Mouse (Mus musculus) CH12.LX (cell line): ENCODE measurements at regions not wholly inside any gene's neighbourhood (a gene's known extent, or its start where the extent isn't known, plus 50 kb on each side); places are given as distances from the start of the nearest gene placed in this dataset.

Experiments
- DNase-seq: peaks from one replicate; pipeline ENCODE4 v3.0.0-alpha.2; 2013; ENCODE audit errors: extremely low read depth
- H3K27ac ChIP-seq: 2 replicates; pipeline ENCODE4 v1.5.1; 2012; ENCODE audit warnings: low read depth, mild to moderate bottlenecking, control low read depth, moderate library complexity; ENCODE audit not compliant: insufficient read depth
- H3K27me3 ChIP-seq: replicated peaks from 2 replicates; pipeline ENCODE3; 2012; ENCODE audit warnings: inconsistent platforms
- H3K36me3 ChIP-seq, 2 experiments: replicated peaks in 1 of 2; 2 replicates each; pipeline versions ENCODE3 to v1.6.1; 2012; ENCODE audit warnings: inconsistent platforms in 1 of 2, low read length in 1 of 2, mild to moderate bottlenecking in 1 of 2, mixed read lengths in 1 of 2, moderate library complexity in 1 of 2; ENCODE audit not compliant: control insufficient read depth in 1 of 2, insufficient read depth in 1 of 2
- H3K4me1 ChIP-seq, 2 experiments: 2 replicates each; pipeline ENCODE4 v1.6.1; 2012; ENCODE audit warnings: inconsistent platforms in 1 of 2, moderate library complexity in 1 of 2; ENCODE audit not compliant: insufficient read depth in 2 of 2, control insufficient read depth in 1 of 2
- H3K4me2 ChIP-seq: 2 replicates; pipeline ENCODE4 v1.6.1; 2012; ENCODE audit warnings: low read depth, mild to moderate bottlenecking, control low read depth; ENCODE audit not compliant: poor library complexity, insufficient read depth, severe bottlenecking
- H3K4me3 ChIP-seq, 3 experiments: fragments of 150-350 bp in 1 of 3; sonication (generic) in 1 of 3; replicated peaks in 1 of 3; 2 replicates each; pipeline versions ENCODE3 to v1.5.1; 2011 to 2012; ENCODE audit warnings: low read depth in 2 of 3, low read length in 2 of 3, mild to moderate bottlenecking in 2 of 3, moderate library complexity in 2 of 3, control low read depth in 1 of 3, improper control_type of control experiment in 1 of 3, inconsistent platforms in 1 of 3, mixed read lengths in 1 of 3; ENCODE audit not compliant: poor library complexity in 1 of 3
- H3K79me2 ChIP-seq: replicated peaks from 2 replicates; pipeline ENCODE4 v1.6.1; 2012; ENCODE audit warnings: mild to moderate bottlenecking, moderate library complexity; ENCODE audit not compliant: control insufficient read depth, poor library complexity, insufficient read depth, severe bottlenecking; ENCODE audit errors: extremely low read depth
- H3K9ac ChIP-seq: 2 replicates; pipeline ENCODE4 v1.6.1; 2012; ENCODE audit warnings: low read depth, mild to moderate bottlenecking, control low read depth, moderate library complexity; ENCODE audit not compliant: insufficient read depth
- H3K9me3 ChIP-seq: replicated peaks from 2 replicates; pipeline ENCODE3; 2012; ENCODE audit warnings: low read length, inconsistent platforms, mixed read lengths
- CHD1 ChIP-seq: IDR thresholded peaks from 2 replicates; pipeline ENCODE4 v1.6.1; 2012; ENCODE audit warnings: low read depth, low read length, improper control_type of control experiment, inconsistent platforms
- E2F4 ChIP-seq: IDR thresholded peaks from 2 replicates; pipeline ENCODE4 v1.6.1; 2011; ENCODE audit warnings: low read depth, low read length, improper control_type of control experiment; ENCODE audit not compliant: insufficient replicate concordance
- EP300 ChIP-seq: IDR thresholded peaks from 2 replicates; pipeline ENCODE4 v1.6.1; 2011; ENCODE audit warnings: low read length, improper control_type of control experiment
- GABPA ChIP-seq: IDR thresholded peaks from 2 replicates; pipeline ENCODE4 v1.6.1; 2012; ENCODE audit warnings: low read depth, low read length, improper control_type of control experiment, inconsistent platforms; ENCODE audit not compliant: insufficient replicate concordance
- JUND ChIP-seq: conservative IDR thresholded peaks from 2 replicates; pipeline ENCODE4 v1.6.1; 2011; ENCODE audit warnings: low read depth, low read length, improper control_type of control experiment
- MEF2A ChIP-seq: IDR thresholded peaks from 2 replicates; pipeline ENCODE4 v1.6.1; 2014; ENCODE audit warnings: low read depth, mild to moderate bottlenecking, inconsistent platforms, low read length, improper control_type of control experiment, borderline replicate concordance
- MXI1 ChIP-seq: IDR thresholded peaks from 2 replicates; pipeline ENCODE4 v1.6.1; 2011; ENCODE audit warnings: mild to moderate bottlenecking, low read depth, low read length, improper control_type of control experiment
- MYC ChIP-seq: IDR thresholded peaks from 2 replicates; pipeline ENCODE4 v1.6.1; 2011; ENCODE audit warnings: low read depth, mild to moderate bottlenecking, improper control_type of control experiment, low read length
- NRF1 ChIP-seq: IDR thresholded peaks from 2 replicates; pipeline ENCODE4 v1.6.1; 2014; ENCODE audit warnings: low read depth, mild to moderate bottlenecking, inconsistent platforms, low read length, improper control_type of control experiment, moderate library complexity
- POLR2AphosphoS2 ChIP-seq: IDR thresholded peaks from 2 replicates; pipeline ENCODE4 v1.6.1; 2011; ENCODE audit warnings: low read depth, low read length, improper control_type of control experiment
- RAD21 ChIP-seq: IDR thresholded peaks from 2 replicates; pipeline ENCODE4 v1.6.1; 2011; ENCODE audit warnings: low read depth, mild to moderate bottlenecking, low read length, improper control_type of control experiment, moderate library complexity
- SMC3 ChIP-seq: IDR thresholded peaks from 2 replicates; pipeline ENCODE4 v1.6.1; 2011; ENCODE audit warnings: low read depth, low read length, improper control_type of control experiment
- TCF12 ChIP-seq: IDR thresholded peaks from 2 replicates; pipeline ENCODE4 v1.6.1; 2014; ENCODE audit warnings: low read depth, mild to moderate bottlenecking, inconsistent platforms, low read length, improper control_type of control experiment
- UBTF ChIP-seq: IDR thresholded peaks from 2 replicates; pipeline ENCODE4 v1.6.1; 2012; ENCODE audit warnings: low read depth, mild to moderate bottlenecking, inconsistent platforms, low read length, improper control_type of control experiment, moderate library complexity
- USF1 ChIP-seq: IDR thresholded peaks from 2 replicates; pipeline ENCODE4 v1.6.1; 2014; ENCODE audit warnings: low read depth, mild to moderate bottlenecking, inconsistent platforms, low read length, improper control_type of control experiment
- ZC3H11A ChIP-seq: IDR thresholded peaks from 2 replicates; pipeline ENCODE4 v1.6.1; 2012; ENCODE audit warnings: low read depth, mild to moderate bottlenecking, inconsistent platforms, low read length, improper control_type of control experiment
- ZMIZ1 ChIP-seq: IDR thresholded peaks from 2 replicates; pipeline ENCODE4 v1.6.1; 2012; ENCODE audit warnings: low read depth, mild to moderate bottlenecking, inconsistent platforms, low read length, improper control_type of control experiment
- ZNF384 ChIP-seq: IDR thresholded peaks from 2 replicates; pipeline ENCODE4 v1.6.1; 2012; ENCODE audit warnings: low read depth, low read length, improper control_type of control experiment, inconsistent platforms
- dilution Hi-C: fragments of 300-500 bp; cut with MboI; formaldehyde crosslinking; loops from 2 replicates; pipeline ENCODE4 v1.14.3; 2020; ENCODE audit warnings: low sequenced_read_pairs; ENCODE audit not compliant: extremely low pct_unique_long_range_greater_than_20kb, extremely low pct_ligation_motif_present
- in situ Hi-C: fragments of 300-500 bp; cut with MboI; formaldehyde crosslinking; loops from 3 replicates; pipeline ENCODE4 v1.14.3; 2019; ENCODE audit warnings: low sequenced_read_pairs, low pct_ligation_motif_present, low pct_unique_long_range_greater_than_20kb, mixed read lengths

- no peak overlapping the region for H3K9ac ChIP-seq
- no peaks in the 10 kb centered on the region for H3K79me2 ChIP-seq
- no peak overlapping the region for H3K4me2 ChIP-seq
- H3K4me3 ChIP-seq: no peak overlapping the region
- no peak overlapping the region for H3K27ac ChIP-seq
- dilution Hi-C loops: no loop called here
- no peaks in the 10 kb centered on the region for H3K4me1 ChIP-seq
- no peaks in the 10 kb centered on the region for H3K27me3 ChIP-seq
- TF ChIP-seq POLR2AphosphoS2: no peak
- no peak for TF ChIP-seq E2F4
- TF ChIP-seq ZNF384: no peak
- TF ChIP-seq EP300: no peak
- no peak for TF ChIP-seq ZC3H11A
- no peak for TF ChIP-seq MEF2A
- TF ChIP-seq NRF1: no peak
- TF ChIP-seq SMC3: no peak
- no peak for TF ChIP-seq ZMIZ1
- no peak for TF ChIP-seq USF1
- no peak for TF ChIP-seq RAD21
- in situ Hi-C loops: no loop called here
- H3K9me3 ChIP-seq: peaks cover 17% of the 10 kb centered on the region
- H3K36me3 ChIP-seq: no peaks in the 10 kb centered on the region
- no peak for DNase-seq
Measured at GRCm38 (mm10) chr12:95385688-95386087, 306.3 kb upstream of the Flrt2 start.

GRCm38 (mm10) chr12:95388185-95388584 is 303.8 kb upstream of the Flrt2 start:
- TF ChIP-seq UBTF: no peak
- TF ChIP-seq NRF1: no peak
- no peak for TF ChIP-seq TCF12
- TF ChIP-seq GABPA: no peak
- no peak for TF ChIP-seq MYC
- no peak for TF ChIP-seq CHD1
- TF ChIP-seq JUND: no peak
- no peak for TF ChIP-seq MXI1
- no peaks in the 10 kb centered on the region for H3K36me3 ChIP-seq
- dilution Hi-C loops (no loop called here), in situ Hi-C loops (no loop called here)
- no peak for DNase-seq
- no peaks in the 10 kb centered on the region for H3K4me1 ChIP-seq
- H3K9me3 ChIP-seq: peaks cover 17% of the 10 kb centered on the region
- no peak overlapping the region for H3K4me2 ChIP-seq
- no peak overlapping the region for H3K9ac ChIP-seq
- no peaks in the 10 kb centered on the region for H3K79me2 ChIP-seq
- H3K27ac ChIP-seq: no peak overlapping the region
- no peak overlapping the region for H3K4me3 ChIP-seq
- H3K27me3 ChIP-seq: no peaks in the 10 kb centered on the region
